Mouse (Mus musculus) midbrain, embryonic 11.5 days (tissue): ENCODE data around the gene Gmds. TPM values are rescaled to one million over a fixed set of nuclear protein-coding genes. Genes with fewer than 3 reads are reported as not detected.
A peak's percentile ranks its signal among the peaks of the same experiment; 100 is the strongest.

Source experiments
- ATAC-seq: fragments of 200-750 bp; cut with Nextera tagmentation; 2 replicates; pipeline ENCODE4 v1.8.0; 2017; ENCODE audit warnings: moderate TSS enrichment, moderate library complexity; ENCODE audit not compliant: low FRiP score
- DNase-seq: peaks from one replicate; pipeline ENCODE4 v3.0.0; 2015; ENCODE audit warnings: low spot score; ENCODE audit errors: missing footprints
- H3K27ac ChIP-seq: fragments of 300-500 bp; sonication (generic); 2 replicates; pipeline ENCODE4 v1.5.1; 2014; ENCODE audit warnings: low read depth, low read length
- H3K27me3 ChIP-seq: fragments of 300-500 bp; sonication (generic); 2 replicates; pipeline ENCODE4 v1.6.1; 2014; ENCODE audit warnings: mild to moderate bottlenecking, low read length, moderate library complexity, mixed read lengths; ENCODE audit not compliant: control insufficient read depth, insufficient read depth
- H3K36me3 ChIP-seq: fragments of 300-500 bp; sonication (generic); 2 replicates; pipeline ENCODE4 v1.6.1; 2014; ENCODE audit warnings: mild to moderate bottlenecking, low read length, moderate library complexity, mixed read lengths; ENCODE audit not compliant: control insufficient read depth, insufficient read depth
- H3K4me1 ChIP-seq: fragments of 300-500 bp; sonication (generic); 2 replicates; pipeline ENCODE4 v1.6.1; 2014; ENCODE audit warnings: low read length; ENCODE audit not compliant: control insufficient read depth, insufficient read depth
- H3K4me2 ChIP-seq: fragments of 300-500 bp; sonication (generic); 2 replicates; pipeline ENCODE4 v1.6.1; 2014; ENCODE audit warnings: mild to moderate bottlenecking, moderate library complexity
- H3K4me3 ChIP-seq: fragments of 300-500 bp; sonication (generic); 2 replicates; pipeline ENCODE4 v1.5.1; 2014; ENCODE audit warnings: low read depth, low read length
- H3K9ac ChIP-seq: fragments of 300-500 bp; sonication (generic); 2 replicates; pipeline ENCODE4 v1.6.1; 2014; ENCODE audit warnings: low read length
- H3K9me3 ChIP-seq: fragments of 300-500 bp; sonication (generic); 2 replicates; pipeline ENCODE4 v1.6.1; 2016; ENCODE audit warnings: low read length; ENCODE audit not compliant: control insufficient read depth
- WGBS: fragments of 180-500 bp; shearing (Covaris S2); extraction: QIAGEN DNeasy Blood & Tissue Kit; methylation state at CpG from one replicate; pipeline ENCODE4 v1.1.7; 2014; 5-methylcytosine and 5-hydroxymethylcytosine counted together
- polyA plus RNA-seq: library from polyadenylated mRNA; unstranded; fragments of >200 nt; fragmentation: Nextera tagmentation; extraction: Ambion mirVana; gene quantifications from 2 replicates; pipeline ENCODE4 v1.2.1, GENCODE M21; 2014

The Gmds gene
- polyA plus RNA-seq, 1 experiment from 2014 or later, result 31.6 TPM

DNA sequence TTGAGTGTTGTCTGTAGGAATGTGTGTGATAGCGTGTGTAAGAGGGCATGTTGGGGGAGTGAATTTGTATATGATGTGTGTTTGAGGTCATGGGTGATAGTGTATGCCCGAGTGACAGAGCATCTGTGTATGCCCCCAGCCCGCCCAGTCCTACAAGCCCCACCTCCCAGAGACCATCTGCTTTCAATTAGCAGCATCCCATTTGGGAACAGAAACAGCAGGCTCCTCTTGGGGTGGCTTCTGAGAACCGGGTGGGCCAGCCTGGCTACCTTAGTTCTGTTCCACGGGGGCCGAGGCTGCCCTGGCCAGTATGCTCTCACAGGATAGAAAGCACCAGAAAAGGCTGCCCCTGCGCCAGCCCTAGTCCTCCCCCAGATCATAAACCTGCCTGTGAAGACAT is 520.2 kb downstream of the Gmds start:
- no peak overlapping the region for H3K4me3 ChIP-seq
- ATAC-seq (no peak), DNase-seq (no peak)
- 64% methylated on average over 7 of the region's 7 CpGs for WGBS
- H3K36me3 ChIP-seq, result no peaks in the 10 kb centered on the region
- no peak overlapping the region for H3K9ac ChIP-seq
- H3K9me3 ChIP-seq, result no peaks in the 10 kb centered on the region
- H3K27ac ChIP-seq, result no peak overlapping the region
- peaks cover 60% of the 10 kb centered on the region for H3K27me3 ChIP-seq
- H3K4me1 ChIP-seq, result peaks cover 3% of the 10 kb centered on the region; the same call in 1 of the 2 replicates
- H3K4me2 ChIP-seq, result no peak overlapping the region

GRCm38 (mm10) chr13:31815383-31816003 is 523.0 kb downstream of the Gmds start:
- H3K27ac ChIP-seq, result no peak overlapping the region
- ATAC-seq, result no peak

GRCm38 (mm10) chr13:31812701-31813100 is 525.8 kb downstream of the Gmds start:
- WGBS, result 43% methylated on average over 2 of the region's 2 CpGs
- H3K4me1 ChIP-seq, result no peaks in the 10 kb centered on the region; the same call in 1 of the 2 replicates
- no peak overlapping the region for H3K27ac ChIP-seq
- DNase-seq, result peak; percentile 92
- H3K4me3 ChIP-seq, result no peak overlapping the region
- H3K9me3 ChIP-seq, result no peaks in the 10 kb centered on the region
- no peak overlapping the region for H3K9ac ChIP-seq
- ATAC-seq, result no peak
- no peaks in the 10 kb centered on the region for H3K36me3 ChIP-seq
- peaks cover 86% of the 10 kb centered on the region for H3K27me3 ChIP-seq
- H3K4me2 ChIP-seq, result no peak overlapping the region

More at GRCm38 (mm10) chr13:31815383-31816003, 523.0 kb downstream of the Gmds start:
- H3K4me2 ChIP-seq, result no peak overlapping the region
- H3K27me3 ChIP-seq, result peaks cover 79% of the 10 kb centered on the region
- no peaks in the 10 kb centered on the region for H3K9me3 ChIP-seq
- no peaks in the 10 kb centered on the region for H3K4me1 ChIP-seq
- DNase-seq, result peak; percentile 85
- H3K9ac ChIP-seq, result no peak overlapping the region
- H3K36me3 ChIP-seq, result no peaks in the 10 kb centered on the region
- H3K4me3 ChIP-seq, result no peak overlapping the region
- 18% methylated on average over 15 of the region's 15 CpGs for WGBS

DNA sequence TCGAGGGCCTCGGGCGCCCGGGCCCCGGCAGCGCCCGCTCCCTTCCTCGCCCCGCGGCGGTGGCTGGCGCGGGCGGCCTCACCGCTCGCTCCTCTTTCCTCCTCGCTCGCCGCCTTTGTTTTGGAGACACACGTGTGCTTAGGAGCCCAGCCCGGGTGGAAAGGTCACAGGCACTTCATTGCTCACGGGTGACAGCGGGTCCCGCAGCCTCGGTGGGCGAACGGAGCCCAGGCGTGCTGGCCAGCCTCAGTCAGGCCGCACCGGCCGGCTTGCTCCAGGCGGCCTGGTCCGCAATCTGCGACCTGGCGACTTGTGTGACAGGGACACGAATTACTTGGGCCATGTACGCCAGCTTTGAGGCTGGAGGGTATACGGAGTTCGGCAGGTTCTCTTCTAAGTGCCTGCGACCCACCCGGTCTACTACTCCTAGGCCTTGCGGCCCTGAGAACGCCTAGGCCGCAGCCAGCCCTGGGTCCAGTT is 527.0 kb downstream of the Gmds start:
- ATAC-seq, result peak; percentile 22; the same call in 1 of the 2 replicates
- no peak for DNase-seq
- H3K36me3 ChIP-seq, result no peaks in the 10 kb centered on the region
- H3K9ac ChIP-seq, result peak overlapping the region; percentile 31; the same call in 1 of the 2 replicates
- no peaks in the 10 kb centered on the region for H3K9me3 ChIP-seq
- under 1% methylated on average over 42 of the region's 44 CpGs for WGBS
- H3K27me3 ChIP-seq, result peaks cover 92% of the 10 kb centered on the region
- peak overlapping the region; percentile 33 for H3K4me2 ChIP-seq
- H3K4me3 ChIP-seq, result peak overlapping the region; percentile 20
- no peak overlapping the region for H3K27ac ChIP-seq
- peaks cover 3% of the 10 kb centered on the region; the same call in 1 of the 2 replicates for H3K4me1 ChIP-seq

GRCm38 (mm10) chr13:31810693-31811541 is 527.6 kb downstream of the Gmds start:
- no peak overlapping the region for H3K27ac ChIP-seq
- peaks cover 92% of the 10 kb centered on the region for H3K27me3 ChIP-seq
- H3K4me2 ChIP-seq, result peak overlapping the region; percentile 33
- peak overlapping the region; percentile 31; the same call in 1 of the 2 replicates for H3K9ac ChIP-seq
- DNase-seq (peak; percentile 97), ATAC-seq (no peak)
- H3K36me3 ChIP-seq, result no peaks in the 10 kb centered on the region
- no peaks in the 10 kb centered on the region for H3K9me3 ChIP-seq
- H3K4me3 ChIP-seq, result peak overlapping the region; percentile 20
- under 1% methylated on average over 57 of the region's 65 CpGs for WGBS
- peaks cover 7% of the 10 kb centered on the region for H3K4me1 ChIP-seq

- under 1% methylated on average over 9 of the region's 9 CpGs for WGBS
- Histone ChIP-seq H3K4me3 (peak overlapping the region; percentile 20), H3K9ac (peak overlapping the region; percentile 2; the same call in 1 of the 2 replicates), H3K36me3 (no peaks in the 10 kb centered on the region), H3K27me3 (peaks cover 92% of the 10 kb centered on the region), H3K4me2 (no peak overlapping the region), H3K9me3 (no peaks in the 10 kb centered on the region), H3K27ac (no peak overlapping the region), H3K4me1 (peaks cover 9% of the 10 kb centered on the region)
- ATAC-seq (no peak), DNase-seq (no peak)
Observed at GRCm38 (mm10) chr13:31810375-31810692, 528.2 kb downstream of the Gmds start.

DNA sequence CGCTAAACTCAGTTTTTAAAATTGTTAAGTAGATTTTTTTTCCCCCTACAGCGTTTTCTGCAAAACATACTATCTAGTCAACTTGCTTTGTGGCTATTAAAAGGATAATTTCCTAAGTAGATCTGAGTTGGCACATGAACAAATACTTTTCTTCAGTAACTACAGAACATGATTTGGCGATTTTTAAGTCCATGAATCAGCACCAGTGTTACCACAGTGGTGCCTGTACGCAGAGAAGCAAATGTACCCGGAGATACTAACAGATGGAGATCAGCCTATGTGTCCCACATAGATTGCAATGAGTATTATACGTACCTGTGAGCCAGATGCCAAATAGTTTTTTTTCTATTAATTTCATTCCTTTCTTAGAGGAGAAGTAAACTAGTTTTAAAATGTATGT is 528.8 kb downstream of the Gmds start:
- DNase-seq, result peak; percentile 94
- no peaks in the 10 kb centered on the region for H3K9me3 ChIP-seq
- no peak overlapping the region for H3K4me2 ChIP-seq
- H3K9ac ChIP-seq, result no peak overlapping the region
- H3K27me3 ChIP-seq, result peaks cover 92% of the 10 kb centered on the region
- H3K4me3 ChIP-seq, result no peak overlapping the region
- no peak overlapping the region for H3K27ac ChIP-seq
- ATAC-seq, result no peak
- peaks cover 9% of the 10 kb centered on the region for H3K4me1 ChIP-seq
- WGBS, result 6% methylated on average over 6 of the region's 6 CpGs
- H3K36me3 ChIP-seq, result no peaks in the 10 kb centered on the region

- Histone ChIP-seq H3K9me3 (no peaks in the 10 kb centered on the region), H3K27ac (peak overlapping the region; percentile 20; the same call in 1 of the 2 replicates), H3K4me2 (peak overlapping the region; percentile 93), H3K36me3 (no peaks in the 10 kb centered on the region), H3K27me3 (peaks cover 92% of the 10 kb centered on the region), H3K4me1 (peaks cover 10% of the 10 kb centered on the region), H3K9ac (no peak overlapping the region), H3K4me3 (peak overlapping the region; percentile 50)
- ATAC-seq (no peak), DNase-seq (no peak)
- 7% methylated on average over 16 of the region's 16 CpGs for WGBS
Observed at GRCm38 (mm10) chr13:31808804-31809420, 529.6 kb downstream of the Gmds start.
